Mouse (Mus musculus): Measurements from ENCODE around the gene Ncln. TPM values are rescaled to one million over a fixed set of nuclear protein-coding genes. Genes with fewer than 3 reads are reported as not detected.

The Ncln gene
- polyA plus RNA-seq, 1 experiment from 2014 or later, result 44.5 TPM

GRCm38 (mm10) chr10:81462415-81462804, 33.8 kb downstream of the Ncln start:
- Histone ChIP-seq H3K4me1 (ENCODE audit: control insufficient read depth, insufficient read depth, low read length) (peaks cover 8% of the 10 kb centered on the region), H3K9ac (ENCODE audit: low read length) (no peak overlapping the region), H3K27me3 (ENCODE audit: control insufficient read depth, insufficient read depth, low read length) (peaks cover 58% of the 10 kb centered on the region), H3K27ac (ENCODE audit: low read depth, low read length) (no peak overlapping the region), H3K36me3 (ENCODE audit: control insufficient read depth, insufficient read depth, low read length) (no peaks in the 10 kb centered on the region), H3K9me3 (ENCODE audit: control insufficient read depth, low read length) (no peaks in the 10 kb centered on the region), H3K4me3 (ENCODE audit: low read depth, low read length) (no peak overlapping the region), H3K4me2 (no peak overlapping the region)
- peak; percentile 83 for DNase-seq (ENCODE audit: low spot score, missing footprints)
- ATAC-seq (ENCODE audit: low FRiP score), result no peak
- WGBS, result 35% methylated on average over 7 of the region's 7 CpGs

- Histone ChIP-seq H3K9me3 (ENCODE audit: control insufficient read depth, low read length) (no peaks in the 10 kb centered on the region), H3K4me2 (no peak overlapping the region), H3K27me3 (ENCODE audit: control insufficient read depth, insufficient read depth, low read length) (peaks cover 58% of the 10 kb centered on the region), H3K9ac (ENCODE audit: low read length) (no peak overlapping the region), H3K27ac (ENCODE audit: low read depth, low read length) (no peak overlapping the region), H3K4me1 (ENCODE audit: control insufficient read depth, insufficient read depth, low read length) (peaks cover 8% of the 10 kb centered on the region), H3K36me3 (ENCODE audit: control insufficient read depth, insufficient read depth, low read length) (no peaks in the 10 kb centered on the region), H3K4me3 (ENCODE audit: low read depth, low read length) (no peak overlapping the region)
- ATAC-seq (ENCODE audit: low FRiP score), result no peak
- 9% methylated on average over 16 of the region's 16 CpGs for WGBS
- peak; percentile 78 for DNase-seq (ENCODE audit: low spot score, missing footprints)
These were observed 34.3 kb downstream of the Ncln start for GRCm38 (mm10) chr10:81461673-81462414.

- no peak overlapping the region for H3K27ac ChIP-seq (ENCODE audit: low read depth, low read length)
- peak; percentile 83 for DNase-seq (ENCODE audit: low spot score, missing footprints)
- H3K4me3 ChIP-seq (ENCODE audit: low read depth, low read length), result no peak overlapping the region
- no peak overlapping the region for H3K9ac ChIP-seq (ENCODE audit: low read length)
- peaks cover 8% of the 10 kb centered on the region for H3K4me1 ChIP-seq (ENCODE audit: control insufficient read depth, insufficient read depth, low read length)
- peaks cover 54% of the 10 kb centered on the region for H3K27me3 ChIP-seq (ENCODE audit: control insufficient read depth, insufficient read depth, low read length)
- no peaks in the 10 kb centered on the region for H3K9me3 ChIP-seq (ENCODE audit: control insufficient read depth, low read length)
- no peak overlapping the region for H3K4me2 ChIP-seq
- 41% methylated on average over 11 of the region's 11 CpGs for WGBS
- no peaks in the 10 kb centered on the region for H3K36me3 ChIP-seq (ENCODE audit: control insufficient read depth, insufficient read depth, low read length)
- ATAC-seq (ENCODE audit: low FRiP score), result no peak
These were observed 35.2 kb downstream of the Ncln start for GRCm38 (mm10) chr10:81460951-81461350.

GRCm38 (mm10) chr10:81460471-81460870, 35.7 kb downstream of the Ncln start:
- ATAC-seq (ENCODE audit: low FRiP score) (no peak), DNase-seq (ENCODE audit: low spot score, missing footprints) (peak; percentile 80)
- WGBS, result 27% methylated on average over 20 of the region's 20 CpGs
- Histone ChIP-seq H3K4me3 (ENCODE audit: low read depth, low read length) (no peak overlapping the region), H3K9ac (ENCODE audit: low read length) (no peak overlapping the region), H3K4me1 (ENCODE audit: control insufficient read depth, insufficient read depth, low read length) (peaks cover 8% of the 10 kb centered on the region), H3K27ac (ENCODE audit: low read depth, low read length) (no peak overlapping the region), H3K36me3 (ENCODE audit: control insufficient read depth, insufficient read depth, low read length) (no peaks in the 10 kb centered on the region), H3K4me2 (no peak overlapping the region), H3K27me3 (ENCODE audit: control insufficient read depth, insufficient read depth, low read length) (peaks cover 54% of the 10 kb centered on the region), H3K9me3 (ENCODE audit: control insufficient read depth, low read length) (no peaks in the 10 kb centered on the region)

- no peak for ATAC-seq (ENCODE audit: low FRiP score)
- DNase-seq (ENCODE audit: low spot score, missing footprints), result peak; percentile 74
These were observed 36.8 kb downstream of the Ncln start for GRCm38 (mm10) chr10:81459399-81459798.

GRCm38 (mm10) chr10:81458267-81458666, 37.9 kb downstream of the Ncln start:
- Histone ChIP-seq H3K9ac (ENCODE audit: low read length) (no peak overlapping the region), H3K36me3 (ENCODE audit: control insufficient read depth, insufficient read depth, low read length) (no peaks in the 10 kb centered on the region), H3K4me3 (ENCODE audit: low read depth, low read length) (no peak overlapping the region), H3K27me3 (ENCODE audit: control insufficient read depth, insufficient read depth, low read length) (peaks cover 57% of the 10 kb centered on the region), H3K4me2 (no peak overlapping the region), H3K27ac (ENCODE audit: low read depth, low read length) (no peak overlapping the region), H3K4me1 (ENCODE audit: control insufficient read depth, insufficient read depth, low read length) (no peaks in the 10 kb centered on the region), H3K9me3 (ENCODE audit: control insufficient read depth, low read length) (no peaks in the 10 kb centered on the region)
- 86% methylated on average over 6 of the region's 6 CpGs for WGBS
- ATAC-seq (ENCODE audit: low FRiP score), result no peak
- DNase-seq (ENCODE audit: low spot score, missing footprints), result peak; percentile 74

More at GRCm38 (mm10) chr10:81459399-81459798, 36.8 kb downstream of the Ncln start:
- Histone ChIP-seq H3K27ac (ENCODE audit: low read depth, low read length) (no peak overlapping the region), H3K4me1 (ENCODE audit: control insufficient read depth, insufficient read depth, low read length) (peaks cover 4% of the 10 kb centered on the region), H3K9ac (ENCODE audit: low read length) (no peak overlapping the region), H3K36me3 (ENCODE audit: control insufficient read depth, insufficient read depth, low read length) (no peaks in the 10 kb centered on the region), H3K27me3 (ENCODE audit: control insufficient read depth, insufficient read depth, low read length) (peaks cover 56% of the 10 kb centered on the region), H3K4me3 (ENCODE audit: low read depth, low read length) (no peak overlapping the region), H3K4me2 (no peak overlapping the region), H3K9me3 (ENCODE audit: control insufficient read depth, low read length) (no peaks in the 10 kb centered on the region)
- WGBS, result 74% methylated on average over 21 of the region's 21 CpGs

- peak; percentile 74 for DNase-seq (ENCODE audit: low spot score, missing footprints)
These were observed 38.6 kb downstream of the Ncln start for GRCm38 (mm10) chr10:81457624-81458023.

GRCm38 (mm10) chr10:81456983-81457563, 39.1 kb downstream of the Ncln start:
- H3K36me3 ChIP-seq (ENCODE audit: control insufficient read depth, insufficient read depth, low read length), result no peaks in the 10 kb centered on the region
- ATAC-seq (ENCODE audit: low FRiP score), result no peak
- H3K9ac ChIP-seq (ENCODE audit: low read length), result no peak overlapping the region
- 53% methylated on average over 12 of the region's 12 CpGs for WGBS
- H3K27ac ChIP-seq (ENCODE audit: low read depth, low read length), result no peak overlapping the region
- no peaks in the 10 kb centered on the region for H3K9me3 ChIP-seq (ENCODE audit: control insufficient read depth, low read length)
- peak; percentile 57 for DNase-seq (ENCODE audit: low spot score, missing footprints)
- H3K4me3 ChIP-seq (ENCODE audit: low read depth, low read length), result no peak overlapping the region
- peaks cover 57% of the 10 kb centered on the region for H3K27me3 ChIP-seq (ENCODE audit: control insufficient read depth, insufficient read depth, low read length)
- H3K4me1 ChIP-seq (ENCODE audit: control insufficient read depth, insufficient read depth, low read length), result no peaks in the 10 kb centered on the region
- no peak overlapping the region for H3K4me2 ChIP-seq

More at GRCm38 (mm10) chr10:81457624-81458023, 38.6 kb downstream of the Ncln start:
- Histone ChIP-seq H3K27me3 (ENCODE audit: control insufficient read depth, insufficient read depth, low read length) (peaks cover 57% of the 10 kb centered on the region), H3K4me1 (ENCODE audit: control insufficient read depth, insufficient read depth, low read length) (no peaks in the 10 kb centered on the region), H3K4me2 (no peak overlapping the region), H3K9ac (ENCODE audit: low read length) (no peak overlapping the region), H3K27ac (ENCODE audit: low read depth, low read length) (no peak overlapping the region), H3K36me3 (ENCODE audit: control insufficient read depth, insufficient read depth, low read length) (no peaks in the 10 kb centered on the region), H3K4me3 (ENCODE audit: low read depth, low read length) (no peak overlapping the region), H3K9me3 (ENCODE audit: control insufficient read depth, low read length) (no peaks in the 10 kb centered on the region)
- WGBS, result 88% methylated on average over 8 of the region's 8 CpGs
- ATAC-seq (ENCODE audit: low FRiP score), result no peak

- Histone ChIP-seq H3K27me3 (ENCODE audit: control insufficient read depth, insufficient read depth, low read length) (peaks cover 54% of the 10 kb centered on the region), H3K9ac (ENCODE audit: low read length) (no peak within 1 kb of the TSS), H3K9me3 (ENCODE audit: control insufficient read depth, low read length) (no peaks in the 10 kb centered on the region), H3K4me3 (ENCODE audit: low read depth, low read length) (no peak within 1 kb of the TSS), H3K36me3 (ENCODE audit: control insufficient read depth, insufficient read depth, low read length) (no peaks in the 10 kb centered on the region), H3K27ac (ENCODE audit: low read depth, low read length) (no peak within 1 kb of the TSS), H3K4me1 (ENCODE audit: control insufficient read depth, insufficient read depth, low read length) (no peaks in the 10 kb centered on the region), H3K4me2 (no peak within 1 kb of the TSS)
- 66% methylated on average over 28 of the region's 28 CpGs for WGBS
- ATAC-seq (ENCODE audit: low FRiP score) (no peak), DNase-seq (ENCODE audit: low spot score, missing footprints) (peak; percentile 65)
These were observed 40.9 kb downstream of the Ncln start, which contains the start of gene Nfic for GRCm38 (mm10) chr10:81455181-81455895. Gene Nfic, minus strand, starts transcription at chr10:81455635.
